In the genomic region with DNA sequence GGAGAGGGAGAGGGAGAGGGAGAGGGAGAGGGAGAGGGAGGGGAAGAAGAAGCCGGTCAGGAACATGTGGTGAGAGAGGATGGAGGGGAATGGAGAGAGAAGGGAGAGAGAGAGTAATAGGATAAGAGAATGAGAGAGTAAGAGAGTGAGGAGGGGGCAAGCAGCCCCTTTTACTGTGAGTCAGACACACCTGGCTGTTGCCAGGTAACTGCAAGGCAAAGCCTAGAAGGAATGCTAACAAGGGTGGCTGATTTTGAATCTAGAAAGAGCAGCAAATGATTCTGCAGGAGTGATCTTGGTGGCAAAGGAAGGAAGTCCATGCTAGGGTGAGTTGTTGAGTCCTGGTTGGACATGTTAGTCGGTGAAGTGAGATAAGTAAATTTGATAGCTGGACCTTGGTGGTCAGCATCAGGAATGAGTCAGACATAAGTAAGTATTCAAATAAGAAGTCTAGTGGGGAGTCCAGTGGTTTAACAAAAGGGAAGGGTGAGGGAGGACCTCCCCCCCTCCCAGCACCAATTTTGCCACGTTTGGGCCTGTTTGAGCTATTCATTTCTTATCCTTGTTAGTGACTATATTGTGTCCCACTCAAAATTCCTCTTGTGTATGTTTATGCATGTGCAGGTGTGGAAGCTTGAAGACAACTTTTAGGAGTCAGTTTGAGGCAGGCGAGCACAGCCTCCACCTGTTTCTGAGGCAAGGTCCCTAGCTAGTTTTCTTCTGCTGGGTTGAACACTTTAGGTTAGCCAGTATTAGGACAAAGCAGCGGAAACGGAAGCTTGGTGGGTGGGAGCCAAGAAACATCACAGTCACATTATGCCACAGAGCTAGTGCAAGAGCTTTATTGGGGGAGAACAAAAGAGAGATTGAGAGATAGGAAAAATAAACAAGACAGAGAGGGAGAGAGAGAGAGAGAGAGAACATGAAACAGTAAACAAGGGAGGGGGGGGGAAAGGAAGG, we compare ENCODE assay signal across 12 mouse cellular contexts. TPM values are rescaled to one million over a fixed set of nuclear protein-coding genes. Genes with fewer than 3 reads are reported as not detected.
DNase-seq lines count a peak whose midpoint lies in the region; ATAC-seq and TF ChIP-seq lines count a peak whose summit lies in the region.
"Had no signal": no experiment of that assay in that cellular context is flagged by ENCODE, and none has a peak within 500 bp of the region (broad histone marks: within the 10 kb centered on the region; RNA-seq: fewer than 3 reads in every experiment).

No protein-coding gene starts in this region.

- DNase-seq in spleen, postnatal 36 days (ENCODE audit: low spot score in 2 of 2) = peak; percentile 37 to 53
- no peak for DNase-seq in spleen, adult 18-20 months
- DNase-seq in brain, embryonic 14.5 days (ENCODE audit: low read depth) = peak; percentile 31
- no peak for DNase-seq in adrenal gland, postnatal 10 days
- DNase-seq: cerebellum, adult 8-10 months; kidney, postnatal 25 days had no signal

- no peaks in the 10 kb centered on the region for H3K9me3 ChIP-seq in stomach, embryonic 14.5 days (ENCODE audit: control insufficient read depth, low read depth, low read length)
- no peaks in the 10 kb centered on the region for H3K9me3 ChIP-seq in forebrain, embryonic 15.5 days
- H3K9me3 ChIP-seq: liver, embryonic 12.5 days had no signal

- peak overlapping the region; percentile 52; the same call in 1 of the 2 replicates for H3K27ac ChIP-seq in stomach, embryonic 14.5 days (ENCODE audit: low read length)
- no peak overlapping the region for H3K27ac ChIP-seq in forebrain, embryonic 15.5 days (replicated peaks)
- H3K27ac ChIP-seq: hindbrain, embryonic 14.5 days; liver, embryonic 12.5 days had no signal

- no peaks in the 10 kb centered on the region for H3K36me3 ChIP-seq in stomach, embryonic 14.5 days (ENCODE audit: control insufficient read depth, insufficient read depth, low read length)
- no peaks in the 10 kb centered on the region for H3K36me3 ChIP-seq in forebrain, embryonic 15.5 days
- H3K36me3 ChIP-seq: liver, embryonic 12.5 days had no signal

- TF ChIP-seq POLR2A in brain, embryonic 14.5 days (IDR thresholded peaks at IDR 0.05; ENCODE audit: borderline replicate concordance, extremely low read depth, insufficient read depth, insufficient read length, poor library complexity, severe bottlenecking) = no peak

- no peak for ATAC-seq in stomach, embryonic 14.5 days (ENCODE audit: insufficient number of reproducible peaks, insufficient read depth, low FRiP score, low read depth)
- ATAC-seq in erythroblast, adult 5-6 weeks (replicated peaks; ENCODE audit: low FRiP score, poor library complexity, severe bottlenecking) = no peak
- no peak for ATAC-seq in forebrain, embryonic 15.5 days (replicated peaks)
- ATAC-seq: liver, embryonic 12.5 days had no signal

- no peak overlapping the region for H3K4me3 ChIP-seq in stomach, embryonic 14.5 days (ENCODE audit: low read depth, low read length)
- no peak overlapping the region for H3K4me3 ChIP-seq in forebrain, embryonic 15.5 days
- H3K4me3 ChIP-seq: liver, embryonic 12.5 days had no signal

- no peak overlapping the region for H3K9ac ChIP-seq in stomach, embryonic 14.5 days (replicated peaks; ENCODE audit: low read depth, low read length)
- no peak overlapping the region for H3K9ac ChIP-seq in forebrain, embryonic 15.5 days (replicated peaks)
- H3K9ac ChIP-seq: hindbrain, embryonic 14.5 days; liver, embryonic 12.5 days had no signal

- no peak for TF ChIP-seq CTCF in brain, embryonic 14.5 days (IDR thresholded peaks at IDR 0.05; ENCODE audit: borderline replicate concordance, extremely low read depth, insufficient read depth, insufficient read length)

- 59% methylated on average over 6 of the region's 6 CpGs for WGBS in stomach, embryonic 14.5 days
- WGBS in forebrain, embryonic 15.5 days = 52% methylated on average over 6 of the region's 6 CpGs

- no peaks in the 10 kb centered on the region for H3K4me1 ChIP-seq in stomach, embryonic 14.5 days (ENCODE audit: control insufficient read depth, insufficient read depth, low read length)
- no peaks in the 10 kb centered on the region for H3K4me1 ChIP-seq in forebrain, embryonic 15.5 days

- H3K4me2 ChIP-seq in stomach, embryonic 14.5 days (replicated peaks; ENCODE audit: low read depth, low read length) = no peak overlapping the region
- no peak overlapping the region for H3K4me2 ChIP-seq in forebrain, embryonic 15.5 days (replicated peaks)
- H3K4me2 ChIP-seq: heart, embryonic 11.5 days; hindbrain, embryonic 14.5 days; liver, embryonic 12.5 days had no signal

- H3K27me3 ChIP-seq in stomach, embryonic 14.5 days (ENCODE audit: control insufficient read depth, insufficient read depth, low read length) = no peaks in the 10 kb centered on the region
- H3K27me3 ChIP-seq in forebrain, embryonic 15.5 days = no peaks in the 10 kb centered on the region

RNA-seq across cellular contexts. Expression of gene Atf7ip, which starts 15.2 kb away (rescaled TPM):
- polyA plus RNA-seq in brain, embryonic 14.5 days (2012; rRNA removed) = 40.0 and 67.9 TPM in 2 replicates
- polyA plus RNA-seq in stomach, embryonic 14.5 days (2014; fragmentation: Nextera tagmentation; extraction: Ambion mirVana) = 49.9 and 59.3 TPM in 2 replicates
- 153 and 185 TPM in 2 replicates for total RNA-seq in erythroblast, adult 5-6 weeks (2015; ENCODE audit: low replicate concordance)
- total RNA-seq in erythroblast, adult 5-6 weeks (2017; ENCODE audit: low replicate concordance) = 205 and 233 TPM in 2 replicates
- 45.6 and 46.9 TPM in 2 replicates for polyA plus RNA-seq in forebrain, embryonic 15.5 days (2015; fragmentation: Nextera tagmentation; extraction: Ambion mirVana)
- total RNA-seq in adrenal gland, postnatal 10 days (2021) = 100 to 1,000 TPM in 1 of 2 experiments, 10 to 100 TPM in 1; 63.7 to 105 TPM

Comparison
In these comparisons a context has a peak if more than half of its experiments do, and no peak if none do; other contexts are left out.
1. DNase-seq: peak in spleen, postnatal 36 days (2 of 2) and brain, embryonic 14.5 days (single experiment); none in spleen, adult 18-20 months (0 of 2) and adrenal gland, postnatal 10 days (single experiment).